Mouse (Mus musculus): ENCODE measurements around the gene Cep112. TPM values are rescaled to one million over a fixed set of nuclear protein-coding genes. Genes with fewer than 3 reads are reported as not detected.

Gene Cep112
- polyA plus RNA-seq, 1 experiment from 2014 or later = 14.7 TPM

DNA sequence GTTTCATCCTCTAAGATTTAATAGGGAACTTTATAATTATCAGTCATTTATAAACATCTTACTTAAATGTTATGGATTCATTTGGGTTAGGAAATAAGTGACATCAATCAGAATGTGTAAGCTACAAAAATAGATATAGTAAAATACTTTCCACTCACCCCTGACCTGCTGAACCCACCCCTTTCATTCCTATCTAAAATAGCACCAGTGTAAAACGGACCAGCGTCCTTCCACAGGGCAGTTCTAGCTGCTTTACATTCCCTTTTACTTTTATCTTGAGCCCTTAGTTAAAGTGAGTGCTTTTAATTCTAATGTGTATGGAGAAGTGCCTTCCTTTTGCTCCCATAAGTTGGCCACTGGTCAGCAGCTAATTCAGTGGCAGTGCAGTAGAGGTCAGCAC, 230.6 kb downstream of the Cep112 start:
- 88% methylated on average over 2 of the region's 2 CpGs for WGBS
- Histone ChIP-seq H3K27ac (no peak overlapping the region), H3K4me1 (peaks cover 4% of the 10 kb centered on the region; the same call in 1 of the 2 replicates), H3K36me3 (replicated peaks) (no peaks in the 10 kb centered on the region), H3K27me3 (ENCODE audit: poor library complexity, severe bottlenecking) (no peaks in the 10 kb centered on the region), H3K4me3 (no peak overlapping the region), H3K9me3 (no peaks in the 10 kb centered on the region)
- DNase-seq (ENCODE audit: extremely low spot score, low spot score) = no peak

- no peaks in the 10 kb centered on the region for H3K27me3 ChIP-seq (ENCODE audit: poor library complexity, severe bottlenecking)
- no peaks in the 10 kb centered on the region for H3K36me3 ChIP-seq (replicated peaks)
- H3K4me1 ChIP-seq = no peaks in the 10 kb centered on the region
- H3K27ac ChIP-seq = no peak overlapping the region
- DNase-seq (ENCODE audit: extremely low spot score, low spot score) = no peak
- 93% methylated on average over 3 of the region's 3 CpGs for WGBS
- no peak overlapping the region for H3K4me3 ChIP-seq
- no peaks in the 10 kb centered on the region for H3K9me3 ChIP-seq
These were observed 257.0 kb downstream of the Cep112 start for GRCm38 (mm10) chr11:108682014-108682413.

DNA sequence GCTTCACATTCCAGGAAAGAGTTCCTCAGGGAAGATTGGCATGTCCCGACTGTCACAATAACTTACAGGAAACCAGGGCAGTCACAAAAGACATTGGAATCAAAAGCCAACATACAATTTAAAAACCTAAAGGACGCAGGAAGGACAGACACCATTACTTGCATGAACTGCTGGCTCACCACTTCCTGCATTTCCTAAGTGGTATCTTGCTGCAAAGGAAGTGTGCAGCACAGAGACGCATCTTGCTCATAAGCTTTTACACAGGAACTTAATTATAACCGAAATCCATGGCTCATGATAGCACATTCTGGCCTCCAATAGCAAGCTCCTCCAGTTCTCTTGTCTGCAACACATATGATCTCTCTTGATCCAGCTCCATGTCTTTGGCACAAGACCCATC, 271.6 kb downstream of the Cep112 start:
- Histone ChIP-seq H3K36me3 (replicated peaks) (0 out of 2 replicates have a peak, but pooled peaks cover 2% of the 10 kb centered on the region), H3K4me1 (no peaks in the 10 kb centered on the region), H3K9me3 (no peaks in the 10 kb centered on the region), H3K4me3 (no peak overlapping the region), H3K27ac (no peak overlapping the region), H3K27me3 (ENCODE audit: poor library complexity, severe bottlenecking) (no peaks in the 10 kb centered on the region)
- no peak for DNase-seq (ENCODE audit: extremely low spot score, low spot score)
- 90% methylated on average over 4 of the region's 4 CpGs for WGBS

GRCm38 (mm10) chr11:108752301-108752700, 327.3 kb downstream of the Cep112 start:
- H3K36me3 ChIP-seq (replicated peaks) = no peaks in the 10 kb centered on the region
- no peak for DNase-seq (ENCODE audit: extremely low spot score, low spot score)
- 85% methylated on average over 7 of the region's 7 CpGs for WGBS
- H3K4me1 ChIP-seq = peaks cover 6% of the 10 kb centered on the region; the same call in 1 of the 2 replicates
- H3K27ac ChIP-seq = peak overlapping the region; percentile 2; the same call in 1 of the 2 replicates
- no peak overlapping the region for H3K4me3 ChIP-seq
- no peaks in the 10 kb centered on the region for H3K9me3 ChIP-seq
- H3K27me3 ChIP-seq (ENCODE audit: poor library complexity, severe bottlenecking) = no peaks in the 10 kb centered on the region

GRCm38 (mm10) chr11:108752765-108753164, 327.8 kb downstream of the Cep112 start:
- Histone ChIP-seq H3K27ac (no peak overlapping the region), H3K4me3 (no peak overlapping the region), H3K36me3 (replicated peaks) (no peaks in the 10 kb centered on the region), H3K4me1 (peaks cover 6% of the 10 kb centered on the region; the same call in 1 of the 2 replicates), H3K27me3 (ENCODE audit: poor library complexity, severe bottlenecking) (no peaks in the 10 kb centered on the region), H3K9me3 (no peaks in the 10 kb centered on the region)
- no peak for DNase-seq (ENCODE audit: extremely low spot score, low spot score)
- WGBS = 96% methylated on average over 2 of the region's 2 CpGs

GRCm38 (mm10) chr11:108753361-108754240, 328.6 kb downstream of the Cep112 start:
- no peak for DNase-seq (ENCODE audit: extremely low spot score, low spot score)
- Histone ChIP-seq H3K4me1 (peaks cover 12% of the 10 kb centered on the region; the same call in 1 of the 2 replicates), H3K36me3 (replicated peaks) (no peaks in the 10 kb centered on the region), H3K9me3 (no peaks in the 10 kb centered on the region), H3K27ac (no peak overlapping the region), H3K27me3 (ENCODE audit: poor library complexity, severe bottlenecking) (no peaks in the 10 kb centered on the region), H3K4me3 (no peak overlapping the region)
- WGBS = 86% methylated on average over 7 of the region's 7 CpGs

- H3K27ac ChIP-seq = no peak overlapping the region
- no peak for DNase-seq (ENCODE audit: extremely low spot score, low spot score)
- no peaks in the 10 kb centered on the region for H3K27me3 ChIP-seq (ENCODE audit: poor library complexity, severe bottlenecking)
- no peak overlapping the region for H3K4me3 ChIP-seq
- H3K36me3 ChIP-seq (replicated peaks) = peaks cover 4% of the 10 kb centered on the region; the same call in 1 of the 2 replicates
- peaks cover 11% of the 10 kb centered on the region; the same call in 1 of the 2 replicates for H3K4me1 ChIP-seq
- H3K9me3 ChIP-seq = no peaks in the 10 kb centered on the region; the same call in 1 of the 2 replicates
- WGBS = 94% methylated on average over 2 of the region's 2 CpGs
These were observed 332.2 kb downstream of the Cep112 start for GRCm38 (mm10) chr11:108757211-108757610.

- Histone ChIP-seq H3K36me3 (replicated peaks) (peaks cover 4% of the 10 kb centered on the region; the same call in 1 of the 2 replicates), H3K9me3 (no peaks in the 10 kb centered on the region; the same call in 1 of the 2 replicates), H3K27me3 (ENCODE audit: poor library complexity, severe bottlenecking) (no peaks in the 10 kb centered on the region), H3K4me1 (peaks cover 9% of the 10 kb centered on the region; the same call in 1 of the 2 replicates), H3K4me3 (no peak overlapping the region), H3K27ac (no peak overlapping the region; the same call in 1 of the 2 replicates)
- DNase-seq (ENCODE audit: extremely low spot score, low spot score) = no peak
- WGBS = 74% methylated on average over 6 of the region's 6 CpGs
These were observed 332.8 kb downstream of the Cep112 start for GRCm38 (mm10) chr11:108757626-108758430.

- Histone ChIP-seq H3K4me3 (no peak overlapping the region), H3K9me3 (no peaks in the 10 kb centered on the region), H3K4me1 (peaks cover 16% of the 10 kb centered on the region), H3K36me3 (replicated peaks) (no peaks in the 10 kb centered on the region), H3K27ac (peak overlapping the region; percentile 35; the same call in 1 of the 2 replicates), H3K27me3 (ENCODE audit: poor library complexity, severe bottlenecking) (no peaks in the 10 kb centered on the region)
- DNase-seq (ENCODE audit: extremely low spot score, low spot score) = no peak
- WGBS = 65% methylated on average over 3 of the region's 3 CpGs
These were observed 345.1 kb downstream of the Cep112 start for GRCm38 (mm10) chr11:108770064-108770463.

GRCm38 (mm10) chr11:108774019-108774670, 349.2 kb downstream of the Cep112 start:
- H3K27me3 ChIP-seq (ENCODE audit: poor library complexity, severe bottlenecking) = no peaks in the 10 kb centered on the region
- peak overlapping the region; percentile 58; the same call in 1 of the 2 replicates for H3K27ac ChIP-seq
- no peak overlapping the region for H3K4me3 ChIP-seq
- H3K36me3 ChIP-seq (replicated peaks) = no peaks in the 10 kb centered on the region
- H3K9me3 ChIP-seq = no peaks in the 10 kb centered on the region
- peaks cover 30% of the 10 kb centered on the region for H3K4me1 ChIP-seq
- DNase-seq (ENCODE audit: extremely low spot score, low spot score) = no peak
- 80% methylated on average over 6 of the region's 6 CpGs for WGBS

DNA sequence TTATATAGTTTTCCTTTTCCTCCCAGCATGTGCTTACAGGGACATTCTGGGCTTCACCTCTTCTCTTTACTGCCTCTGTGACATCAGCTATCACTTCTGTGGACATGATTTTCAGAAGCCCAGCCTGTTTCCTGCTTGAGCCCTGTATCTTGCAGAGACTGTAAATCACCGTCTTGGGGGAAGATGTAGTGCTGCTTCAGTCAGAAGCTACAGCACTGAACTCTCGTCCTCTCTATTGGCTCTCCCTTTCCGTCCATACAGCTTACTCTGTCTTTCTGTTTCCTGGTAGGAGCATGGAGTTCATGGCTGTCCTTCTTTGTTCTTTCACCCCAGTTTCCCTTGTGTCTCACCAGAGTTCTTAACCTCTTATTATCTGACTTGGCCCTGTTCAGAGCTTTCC, 352.2 kb downstream of the Cep112 start:
- H3K4me3 ChIP-seq = no peak overlapping the region
- DNase-seq (ENCODE audit: extremely low spot score, low spot score) = no peak
- H3K9me3 ChIP-seq = no peaks in the 10 kb centered on the region
- no peaks in the 10 kb centered on the region for H3K36me3 ChIP-seq (replicated peaks)
- H3K4me1 ChIP-seq = peaks cover 30% of the 10 kb centered on the region
- no peaks in the 10 kb centered on the region for H3K27me3 ChIP-seq (ENCODE audit: poor library complexity, severe bottlenecking)
- 68% methylated on average over 3 of the region's 3 CpGs for WGBS
- H3K27ac ChIP-seq = no peak overlapping the region
